Mouse (Mus musculus): ENCODE measurements around the gene 9830107B12Rik.
"Not testable (repeated sequence)": the region's sequence is repeated elsewhere in the genome, so short reads cannot be mapped to it uniquely, and the experiment has no call there.

The 9830107B12Rik gene

GRCm38 (mm10) chr17:48146120-48146519 is at the start of gene 9830107B12Rik:
9830107B12Rik (minus strand) TSS chr17:48146268.
- Histone ChIP-seq H3K36me3 (ENCODE audit: control insufficient read depth, insufficient read depth, low read length, poor library complexity, severe bottlenecking) (no peaks in the 10 kb centered on the region), H3K27me3 (ENCODE audit: control insufficient read depth, insufficient read depth, low read length, poor library complexity, severe bottlenecking) (no peaks in the 10 kb centered on the region)
- DNase-seq (ENCODE audit: low read depth, low spot score): no peak

GRCm38 (mm10) chr17:48192366-48192765 is 46.3 kb upstream of the 9830107B12Rik start:
- Histone ChIP-seq H3K27me3 (ENCODE audit: control insufficient read depth, insufficient read depth, low read length, poor library complexity, severe bottlenecking) (no peaks in the 10 kb centered on the region), H3K36me3 (ENCODE audit: control insufficient read depth, insufficient read depth, low read length, poor library complexity, severe bottlenecking) (no peaks in the 10 kb centered on the region)
- no peak for DNase-seq (ENCODE audit: low read depth, low spot score)

- peak; percentile 36 for DNase-seq (ENCODE audit: low read depth, low spot score)
- Histone ChIP-seq H3K27me3 (ENCODE audit: control insufficient read depth, insufficient read depth, low read length, poor library complexity, severe bottlenecking) (no peaks in the 10 kb centered on the region), H3K36me3 (ENCODE audit: control insufficient read depth, insufficient read depth, low read length, poor library complexity, severe bottlenecking) (no peaks in the 10 kb centered on the region)
Measured at GRCm38 (mm10) chr17:48185252-48185651, 39.2 kb upstream of the 9830107B12Rik start.

GRCm38 (mm10) chr17:48167103-48167502 is 21.0 kb upstream of the 9830107B12Rik start, which contains the start of gene A530064D06Rik:
A530064D06Rik (minus strand) TSS chr17:48167275.
- peak; percentile 16 for DNase-seq (ENCODE audit: low read depth, low spot score)
- H3K36me3 ChIP-seq (ENCODE audit: control insufficient read depth, insufficient read depth, low read length, poor library complexity, severe bottlenecking); H3K27me3 ChIP-seq (ENCODE audit: control insufficient read depth, insufficient read depth, low read length, poor library complexity, severe bottlenecking): not testable (repeated sequence)

GRCm38 (mm10) chr17:48157382-48158076 is 11.5 kb upstream of the 9830107B12Rik start:
- Histone ChIP-seq H3K27me3 (ENCODE audit: control insufficient read depth, insufficient read depth, low read length, poor library complexity, severe bottlenecking) (no peaks in the 10 kb centered on the region), H3K36me3 (ENCODE audit: control insufficient read depth, insufficient read depth, low read length, poor library complexity, severe bottlenecking) (no peaks in the 10 kb centered on the region)
- DNase-seq (ENCODE audit: low read depth, low spot score): no peak

GRCm38 (mm10) chr17:48132810-48133209 is 13.3 kb downstream of the 9830107B12Rik start:
- H3K27me3 ChIP-seq (ENCODE audit: control insufficient read depth, insufficient read depth, low read length, poor library complexity, severe bottlenecking): no peaks in the 10 kb centered on the region
- no peak for DNase-seq (ENCODE audit: low read depth, low spot score)
- no peaks in the 10 kb centered on the region for H3K36me3 ChIP-seq (ENCODE audit: control insufficient read depth, insufficient read depth, low read length, poor library complexity, severe bottlenecking)

GRCm38 (mm10) chr17:48120456-48120855 is 25.6 kb downstream of the 9830107B12Rik start:
- DNase-seq (ENCODE audit: low read depth, low spot score): no peak
- Histone ChIP-seq H3K36me3 (ENCODE audit: control insufficient read depth, insufficient read depth, low read length, poor library complexity, severe bottlenecking) (no peaks in the 10 kb centered on the region), H3K27me3 (ENCODE audit: control insufficient read depth, insufficient read depth, low read length, poor library complexity, severe bottlenecking) (no peaks in the 10 kb centered on the region)

GRCm38 (mm10) chr17:48119656-48120055 is 26.4 kb downstream of the 9830107B12Rik start:
- peak; percentile 89 for DNase-seq (ENCODE audit: low read depth, low spot score)
- Histone ChIP-seq H3K36me3 (ENCODE audit: control insufficient read depth, insufficient read depth, low read length, poor library complexity, severe bottlenecking) (no peaks in the 10 kb centered on the region), H3K27me3 (ENCODE audit: control insufficient read depth, insufficient read depth, low read length, poor library complexity, severe bottlenecking) (no peaks in the 10 kb centered on the region)

GRCm38 (mm10) chr17:48118570-48118969 is 27.5 kb downstream of the 9830107B12Rik start:
- DNase-seq (ENCODE audit: low read depth, low spot score): peak; percentile 78
- H3K27me3 ChIP-seq (ENCODE audit: control insufficient read depth, insufficient read depth, low read length, poor library complexity, severe bottlenecking): no peaks in the 10 kb centered on the region
- no peaks in the 10 kb centered on the region for H3K36me3 ChIP-seq (ENCODE audit: control insufficient read depth, insufficient read depth, low read length, poor library complexity, severe bottlenecking)

- peak; percentile 73 for DNase-seq (ENCODE audit: low read depth, low spot score)
- Histone ChIP-seq H3K36me3 (ENCODE audit: control insufficient read depth, insufficient read depth, low read length, poor library complexity, severe bottlenecking) (no peaks in the 10 kb centered on the region), H3K27me3 (ENCODE audit: control insufficient read depth, insufficient read depth, low read length, poor library complexity, severe bottlenecking) (no peaks in the 10 kb centered on the region)
Measured at GRCm38 (mm10) chr17:48110547-48111287, 35.4 kb downstream of the 9830107B12Rik start.

GRCm38 (mm10) chr17:48108520-48108919 is 37.5 kb downstream of the 9830107B12Rik start:
- no peaks in the 10 kb centered on the region for H3K36me3 ChIP-seq (ENCODE audit: control insufficient read depth, insufficient read depth, low read length, poor library complexity, severe bottlenecking)
- H3K27me3 ChIP-seq (ENCODE audit: control insufficient read depth, insufficient read depth, low read length, poor library complexity, severe bottlenecking): no peaks in the 10 kb centered on the region
- DNase-seq (ENCODE audit: low read depth, low spot score): no peak

GRCm38 (mm10) chr17:48107862-48108261 is 38.2 kb downstream of the 9830107B12Rik start:
- H3K27me3 ChIP-seq (ENCODE audit: control insufficient read depth, insufficient read depth, low read length, poor library complexity, severe bottlenecking): no peaks in the 10 kb centered on the region
- no peaks in the 10 kb centered on the region for H3K36me3 ChIP-seq (ENCODE audit: control insufficient read depth, insufficient read depth, low read length, poor library complexity, severe bottlenecking)
- DNase-seq (ENCODE audit: low read depth, low spot score): peak; percentile 65

GRCm38 (mm10) chr17:48107333-48107732 is 38.7 kb downstream of the 9830107B12Rik start:
- peak; percentile 86 for DNase-seq (ENCODE audit: low read depth, low spot score)
- no peaks in the 10 kb centered on the region for H3K27me3 ChIP-seq (ENCODE audit: control insufficient read depth, insufficient read depth, low read length, poor library complexity, severe bottlenecking)
- no peaks in the 10 kb centered on the region for H3K36me3 ChIP-seq (ENCODE audit: control insufficient read depth, insufficient read depth, low read length, poor library complexity, severe bottlenecking)

GRCm38 (mm10) chr17:48100441-48101417 is 45.3 kb downstream of the 9830107B12Rik start:
- peak; percentile 91 for DNase-seq (ENCODE audit: low read depth, low spot score)
- H3K36me3 ChIP-seq (ENCODE audit: control insufficient read depth, insufficient read depth, low read length, poor library complexity, severe bottlenecking): no peaks in the 10 kb centered on the region
- H3K27me3 ChIP-seq (ENCODE audit: control insufficient read depth, insufficient read depth, low read length, poor library complexity, severe bottlenecking): no peaks in the 10 kb centered on the region

All from splenic B cell, adult 2 months (primary cell).